Mouse (Mus musculus): ENCODE measurements around the gene Ppp2r1b. TPM values are rescaled to one million over a fixed set of nuclear protein-coding genes. Genes with fewer than 3 reads are reported as not detected.

Ppp2r1b gene
- total RNA-seq, 2 experiments from 2014 or later, result 18.8 to 19.9 TPM

- no peak for DNase-seq (ENCODE audit: low spot score in 2 of 2)
Measured at GRCm38 (mm10) chr9:50835068-50835705, 9.9 kb upstream of the Ppp2r1b start.

GRCm38 (mm10) chr9:50836097-50836496, 9.0 kb upstream of the Ppp2r1b start:
- DNase-seq (ENCODE audit: low spot score in 2 of 2), result no peak

GRCm38 (mm10) chr9:50841079-50841789, 3.9 kb upstream of the Ppp2r1b start:
- DNase-seq (ENCODE audit: low spot score in 2 of 2), result no peak

- no peak for DNase-seq (ENCODE audit: low spot score in 2 of 2)
Measured at GRCm38 (mm10) chr9:50845547-50845946, 446 bp downstream of the Ppp2r1b start.

- DNase-seq (ENCODE audit: low spot score in 2 of 2), result no peak
Measured at GRCm38 (mm10) chr9:50847133-50847532, 2.0 kb downstream of the Ppp2r1b start.

- DNase-seq (ENCODE audit: low spot score in 2 of 2), result no peak
Measured at GRCm38 (mm10) chr9:50847606-50848368, 2.7 kb downstream of the Ppp2r1b start.

- no peak for DNase-seq (ENCODE audit: low spot score in 2 of 2)
Measured at GRCm38 (mm10) chr9:50848821-50849220, 3.7 kb downstream of the Ppp2r1b start.

GRCm38 (mm10) chr9:50849249-50849648, 4.1 kb downstream of the Ppp2r1b start:
- DNase-seq (ENCODE audit: low spot score in 2 of 2), result peak; percentile 96 to 98

- DNase-seq (ENCODE audit: low spot score in 2 of 2), result no peak
Measured at GRCm38 (mm10) chr9:50849755-50850154, 4.7 kb downstream of the Ppp2r1b start.

- no peak for DNase-seq (ENCODE audit: low spot score in 2 of 2)
Measured at GRCm38 (mm10) chr9:50850271-50850670, 5.2 kb downstream of the Ppp2r1b start.

GRCm38 (mm10) chr9:50850713-50851112, 5.6 kb downstream of the Ppp2r1b start:
- no peak for DNase-seq (ENCODE audit: low spot score in 2 of 2)

GRCm38 (mm10) chr9:50852634-50853349, 7.7 kb downstream of the Ppp2r1b start:
- DNase-seq (ENCODE audit: low spot score in 2 of 2), result no peak

GRCm38 (mm10) chr9:50854376-50854775, 9.3 kb downstream of the Ppp2r1b start:
- DNase-seq (ENCODE audit: low spot score in 2 of 2), result no peak

- DNase-seq (ENCODE audit: low spot score in 2 of 2), result no peak
Measured at GRCm38 (mm10) chr9:50855133-50855766, 10.1 kb downstream of the Ppp2r1b start.

GRCm38 (mm10) chr9:50855780-50856179, 10.7 kb downstream of the Ppp2r1b start:
- no peak for DNase-seq (ENCODE audit: low spot score in 2 of 2)

GRCm38 (mm10) chr9:50856341-50857081, 11.4 kb downstream of the Ppp2r1b start:
- peak; percentile 96 to 97 for DNase-seq (ENCODE audit: low spot score in 2 of 2)

GRCm38 (mm10) chr9:50857082-50857641, 12.1 kb downstream of the Ppp2r1b start:
- DNase-seq (ENCODE audit: low spot score in 2 of 2), result no peak

GRCm38 (mm10) chr9:50858681-50859080, 13.6 kb downstream of the Ppp2r1b start:
- no peak for DNase-seq (ENCODE audit: low spot score in 2 of 2)

- no peak for DNase-seq (ENCODE audit: low spot score in 2 of 2)
Measured at GRCm38 (mm10) chr9:50861119-50861839, 16.2 kb downstream of the Ppp2r1b start.

Measured in layer of hippocampus, postnatal 10 days (tissue).